Mouse (Mus musculus): Measurements from ENCODE around the gene Slit3.

Gene Slit3

GRCm38 (mm10) chr11:35504916-35505315 lies 383.9 kb downstream of the Slit3 start:
- in situ Hi-C loops (cut with MboI; ENCODE audit: low sequenced_read_pairs) = no loop called here

GRCm38 (mm10) chr11:35505316-35505715 lies 384.3 kb downstream of the Slit3 start:
- in situ Hi-C loops (cut with MboI; ENCODE audit: low sequenced_read_pairs) = no loop called here

GRCm38 (mm10) chr11:35505817-35506216 lies 384.8 kb downstream of the Slit3 start:
- in situ Hi-C loops (cut with MboI; ENCODE audit: low sequenced_read_pairs) = no loop called here

GRCm38 (mm10) chr11:35507781-35508390 lies 386.9 kb downstream of the Slit3 start:
- in situ Hi-C loops (cut with MboI; ENCODE audit: low sequenced_read_pairs) = no loop called here

- in situ Hi-C loops (cut with MboI; ENCODE audit: low sequenced_read_pairs) = no loop called here
These were observed 391.7 kb downstream of the Slit3 start for GRCm38 (mm10) chr11:35512686-35513085.

- in situ Hi-C loops (cut with MboI; ENCODE audit: low sequenced_read_pairs) = no loop called here
These were observed 392.3 kb downstream of the Slit3 start for GRCm38 (mm10) chr11:35513343-35513742.

- in situ Hi-C loops (cut with MboI; ENCODE audit: low sequenced_read_pairs) = no loop called here
These were observed 401.9 kb downstream of the Slit3 start for GRCm38 (mm10) chr11:35522802-35523452.

GRCm38 (mm10) chr11:35523773-35524172 lies 402.7 kb downstream of the Slit3 start:
- in situ Hi-C loops (cut with MboI; ENCODE audit: low sequenced_read_pairs) = no loop called here

GRCm38 (mm10) chr11:35526219-35526762 lies 405.3 kb downstream of the Slit3 start:
- in situ Hi-C loops (cut with MboI; ENCODE audit: low sequenced_read_pairs) = no loop called here

- in situ Hi-C loops (cut with MboI; ENCODE audit: low sequenced_read_pairs) = no loop called here
These were observed 406.9 kb downstream of the Slit3 start for GRCm38 (mm10) chr11:35527816-35528462.

GRCm38 (mm10) chr11:35535027-35535426 lies 414.0 kb downstream of the Slit3 start:
- in situ Hi-C loops (cut with MboI; ENCODE audit: low sequenced_read_pairs) = no loop called here

- in situ Hi-C loops (cut with MboI; ENCODE audit: low sequenced_read_pairs) = no loop called here
These were observed 416.4 kb downstream of the Slit3 start for GRCm38 (mm10) chr11:35537128-35538088.

GRCm38 (mm10) chr11:35542731-35543130 lies 421.7 kb downstream of the Slit3 start:
- in situ Hi-C loops (cut with MboI; ENCODE audit: low sequenced_read_pairs) = no loop called here

- in situ Hi-C loops (cut with MboI; ENCODE audit: low sequenced_read_pairs) = no loop called here
These were observed 423.4 kb downstream of the Slit3 start for GRCm38 (mm10) chr11:35544112-35545064.

GRCm38 (mm10) chr11:35546081-35546822 lies 425.2 kb downstream of the Slit3 start:
- in situ Hi-C loops (cut with MboI; ENCODE audit: low sequenced_read_pairs) = no loop called here

GRCm38 (mm10) chr11:35550036-35550435 lies 429.0 kb downstream of the Slit3 start:
- in situ Hi-C loops (cut with MboI; ENCODE audit: low sequenced_read_pairs) = no loop called here

GRCm38 (mm10) chr11:35556192-35556591 lies 435.2 kb downstream of the Slit3 start:
- in situ Hi-C loops (cut with MboI; ENCODE audit: low sequenced_read_pairs) = no loop called here

- in situ Hi-C loops (cut with MboI; ENCODE audit: low sequenced_read_pairs) = no loop called here
These were observed 436.5 kb downstream of the Slit3 start for GRCm38 (mm10) chr11:35557476-35557875.

- in situ Hi-C loops (cut with MboI; ENCODE audit: low sequenced_read_pairs) = no loop called here
These were observed 437.3 kb downstream of the Slit3 start for GRCm38 (mm10) chr11:35558311-35558710.
